Mouse (Mus musculus) cerebellum, adult 9-11 months (tissue): ENCODE measurements around the gene Map4k3.
"Not testable (repeated sequence)": the region's sequence is repeated elsewhere in the genome, so short reads cannot be mapped to it uniquely, and the experiment has no call there.

Source experiments
- DNase-seq: peaks from one replicate; pipeline ENCODE4 v3.0.0; 2022

Map4k3 gene

GRCm38 (mm10) chr17:80728062-80728858 lies at the start of gene Map4k3:
Gene Map4k3, minus strand, starts transcription at chr17:80728485.
- DNase-seq: peak; percentile 89

DNA sequence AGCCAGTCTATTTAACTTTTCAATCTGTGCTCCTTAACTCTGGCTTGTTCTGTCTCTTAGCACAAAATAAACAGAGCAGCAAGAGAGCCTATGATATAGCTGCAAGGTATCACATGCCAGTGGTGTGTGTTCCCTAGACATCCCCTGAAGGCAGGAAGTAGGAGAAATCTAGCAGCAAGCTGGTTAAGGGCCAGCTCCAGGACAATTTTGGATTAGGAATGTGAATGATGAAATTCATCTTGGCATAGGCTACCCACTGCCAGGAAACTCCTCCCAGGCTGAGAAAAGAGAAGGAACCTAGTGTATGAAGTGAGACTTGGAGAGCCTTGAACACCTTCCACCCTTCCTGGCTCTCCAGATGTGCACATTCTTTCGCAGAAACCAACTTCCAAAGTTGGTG lies 49.3 kb upstream of the Map4k3 start:
- no peak for DNase-seq

DNA sequence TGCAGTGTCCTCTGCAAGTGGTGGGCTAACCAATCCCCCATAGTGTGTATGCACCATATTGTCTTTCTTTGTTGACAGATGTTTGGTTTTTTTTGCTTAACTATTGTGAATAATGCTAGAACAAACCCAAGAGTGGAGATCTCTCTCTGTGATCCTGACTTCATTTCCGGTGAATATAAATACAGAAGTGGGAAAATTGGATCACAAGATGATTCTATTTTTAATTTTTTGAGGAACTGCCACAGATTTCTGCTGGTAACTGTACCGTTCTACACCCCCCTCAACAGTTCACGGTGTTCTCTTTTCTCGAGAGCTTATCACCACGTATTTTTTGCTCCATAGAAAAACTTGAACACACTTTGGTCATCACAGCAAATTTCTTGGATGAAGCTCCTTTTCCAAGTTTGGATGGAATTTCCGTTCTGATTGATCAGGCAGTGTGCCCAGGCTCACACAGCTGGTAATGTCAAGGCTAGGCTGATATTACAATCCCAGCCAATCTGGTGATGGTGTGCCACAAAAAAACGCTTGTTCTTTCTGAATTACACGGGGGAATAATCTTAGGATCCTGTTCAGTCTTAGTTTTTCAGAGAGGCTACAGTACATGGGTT lies 47.0 kb upstream of the Map4k3 start:
- DNase-seq: no peak

DNA sequence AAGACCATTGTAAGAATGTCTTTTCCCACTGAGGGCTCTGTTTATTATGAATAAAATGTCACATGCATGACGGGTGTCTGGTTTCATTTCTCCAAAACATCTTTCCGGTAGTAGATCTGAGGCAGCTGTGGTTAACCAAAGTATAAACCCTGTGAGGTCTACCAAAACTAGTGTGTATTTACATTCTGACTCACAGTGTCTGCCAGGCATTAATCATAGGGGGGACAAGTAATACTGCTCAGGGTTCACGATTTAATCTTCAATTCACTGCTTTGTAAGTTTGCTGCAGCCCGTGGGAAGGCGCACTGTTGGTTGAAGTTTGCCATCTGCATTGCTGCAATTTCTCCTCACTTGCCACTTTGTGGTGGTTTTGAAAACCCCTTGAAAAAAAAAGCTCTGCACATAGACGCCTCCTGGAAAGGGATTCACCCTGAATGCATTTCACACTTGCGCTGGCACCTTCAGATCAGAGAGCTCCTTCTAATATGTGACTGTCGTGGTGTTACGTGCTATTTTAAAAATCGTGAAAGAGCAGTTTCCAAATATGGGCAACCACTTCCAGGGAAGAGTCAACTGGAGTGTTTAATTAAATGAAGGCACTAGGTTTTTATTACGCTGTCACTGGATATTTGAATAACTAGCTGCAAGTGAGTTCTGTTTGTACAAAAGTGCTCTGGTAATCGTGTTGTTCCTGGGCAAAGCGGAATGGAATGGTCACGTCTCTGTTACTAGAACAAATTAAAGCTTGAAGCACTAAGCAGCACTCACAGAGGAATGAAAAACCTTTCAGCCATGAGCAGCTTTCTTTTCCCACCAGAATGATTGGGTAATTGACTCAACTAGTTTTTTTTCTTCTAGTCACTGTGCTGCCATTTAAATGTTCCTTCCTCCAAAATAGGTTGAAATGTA lies 44.5 kb upstream of the Map4k3 start:
- no peak for DNase-seq

GRCm38 (mm10) chr17:80770065-80770464 lies 41.8 kb upstream of the Map4k3 start:
- DNase-seq: no peak

GRCm38 (mm10) chr17:80765204-80765603 lies 36.9 kb upstream of the Map4k3 start:
- DNase-seq: no peak

DNA sequence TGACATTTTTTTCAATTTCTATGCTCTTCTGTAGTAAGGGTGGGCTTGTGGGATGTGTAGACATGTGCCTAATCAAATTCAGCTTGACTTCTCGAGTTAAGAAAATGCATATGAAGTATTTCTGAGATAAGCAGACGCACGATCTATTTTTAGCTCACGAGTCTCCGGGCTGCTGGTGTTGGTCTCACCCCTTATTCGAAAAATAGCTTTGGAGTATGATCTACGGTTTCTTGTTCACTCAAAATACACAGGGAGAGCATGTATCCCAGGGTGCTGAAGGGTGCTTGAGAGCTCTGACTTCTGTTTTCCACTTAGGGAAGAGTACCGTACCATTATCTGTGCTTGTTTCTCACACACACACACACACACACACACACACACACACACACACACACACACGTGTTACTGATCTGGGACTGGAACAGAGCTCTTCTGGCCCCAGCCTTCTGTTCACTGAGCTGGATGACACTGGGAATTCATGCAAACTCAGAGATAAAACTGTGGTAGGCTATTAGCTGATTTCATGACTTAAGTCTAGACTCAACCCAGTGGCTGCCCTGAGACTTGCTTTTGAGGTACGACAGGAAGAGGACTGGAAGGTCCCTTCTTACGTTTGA lies 34.9 kb upstream of the Map4k3 start:
- DNase-seq: no peak

DNA sequence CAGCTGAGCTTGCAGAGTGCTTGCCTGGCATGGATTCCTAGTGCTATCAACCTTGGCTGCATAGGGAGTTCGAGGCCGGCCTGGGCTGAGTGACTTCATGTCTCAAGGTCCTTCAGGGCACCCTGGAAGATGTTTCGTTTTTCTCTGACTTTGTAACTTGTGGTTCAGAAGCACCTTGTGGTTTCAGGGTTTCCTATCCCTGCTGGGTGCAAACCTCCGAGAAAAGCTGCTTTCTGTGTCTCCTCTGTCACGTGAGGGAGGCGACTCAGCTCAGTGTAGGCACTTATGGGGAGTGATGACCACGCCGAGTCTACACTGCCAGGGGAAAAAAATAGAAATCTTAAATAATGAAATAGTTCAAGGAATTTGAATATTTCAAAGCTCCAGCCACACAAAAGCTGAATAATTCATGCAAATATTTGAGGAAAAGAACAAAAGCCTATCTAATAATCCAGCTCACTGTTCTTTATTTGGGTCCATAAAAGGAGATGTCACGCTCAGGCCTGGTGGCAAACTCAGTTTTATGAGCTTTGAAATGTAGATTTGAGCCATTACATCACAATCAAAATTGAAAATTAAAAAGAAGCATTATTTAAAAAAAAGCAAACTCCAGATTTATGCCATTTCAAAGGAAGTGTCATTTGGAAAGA lies 34.2 kb upstream of the Map4k3 start:
- DNase-seq: no peak

DNA sequence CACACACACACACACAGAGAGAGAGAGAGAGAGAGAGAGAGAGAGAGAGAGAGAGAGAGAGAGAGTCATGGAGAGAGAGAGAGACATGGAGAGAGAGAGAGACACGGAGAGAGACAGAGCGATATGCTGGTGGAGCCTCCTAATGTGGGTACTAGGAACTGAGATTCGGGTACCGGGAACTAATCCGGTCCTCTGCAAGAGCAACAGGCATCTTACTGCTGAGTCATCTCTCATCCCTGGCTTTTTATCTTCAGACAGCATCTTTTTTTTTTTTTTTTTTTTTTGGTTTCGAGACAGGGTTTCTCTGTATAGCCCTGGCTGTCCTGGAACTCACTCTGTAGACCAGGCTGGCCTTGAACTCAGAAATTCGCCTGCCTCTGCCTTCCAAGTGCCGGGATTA lies 32.9 kb upstream of the Map4k3 start:
- DNase-seq: not testable (repeated sequence)

DNA sequence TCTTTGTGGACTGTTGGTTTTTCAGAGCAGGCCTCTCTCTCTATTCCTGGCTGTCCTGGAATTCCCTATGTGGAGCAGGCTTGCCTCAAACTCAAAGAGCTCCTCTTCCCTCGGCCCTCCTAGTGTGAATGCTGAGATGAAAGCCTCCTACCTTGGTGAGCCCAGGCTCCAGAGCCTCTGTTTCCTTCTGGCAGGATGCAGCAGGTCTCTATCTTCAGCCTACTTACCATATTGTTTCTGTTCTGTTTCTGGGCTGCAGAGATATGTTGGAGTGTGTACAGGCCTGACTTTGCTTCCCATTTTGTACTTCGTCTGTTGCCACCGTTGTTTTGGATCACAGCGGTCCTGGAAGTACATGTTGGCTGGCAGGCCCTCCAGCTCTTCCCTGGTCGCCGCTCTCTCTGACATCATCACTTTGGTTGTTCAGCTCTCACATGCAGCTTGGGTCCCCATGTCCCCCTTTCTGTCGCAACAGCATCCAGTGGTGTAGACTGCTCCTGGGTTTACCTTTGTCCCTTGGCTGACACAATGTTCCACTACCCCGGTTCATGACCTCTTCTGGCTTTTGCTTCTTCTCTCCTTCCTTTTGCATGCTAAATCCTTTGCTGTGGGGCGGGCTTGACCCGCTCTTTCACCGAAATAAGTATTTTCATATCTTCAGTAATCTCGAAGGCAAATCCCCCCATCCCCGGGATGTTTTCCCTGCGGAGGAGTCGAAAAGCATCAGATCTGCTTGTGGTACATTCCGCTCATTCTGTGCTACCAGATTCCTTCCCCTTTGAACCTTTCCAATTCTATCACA lies 32.3 kb upstream of the Map4k3 start:
- DNase-seq: no peak

DNA sequence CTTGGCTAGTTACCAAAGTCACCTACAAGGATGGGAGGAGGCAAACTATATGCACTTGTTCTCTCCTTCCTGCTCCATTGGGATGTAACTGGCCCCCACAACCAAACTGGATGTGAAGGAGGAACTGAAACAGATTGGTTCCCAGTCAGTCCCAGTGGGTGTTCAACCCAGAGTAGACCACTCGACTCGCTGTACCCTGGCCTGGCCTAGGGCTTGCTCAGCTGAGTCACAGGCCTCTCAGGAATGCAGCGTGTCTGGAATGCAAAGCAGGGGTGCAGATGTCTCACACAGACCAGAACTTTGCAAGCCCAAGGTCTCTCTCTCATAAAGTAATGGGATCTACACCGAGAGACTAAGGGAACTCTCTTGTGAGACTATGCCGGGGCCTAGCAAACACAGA lies 27.8 kb upstream of the Map4k3 start:
- DNase-seq: no peak

DNA sequence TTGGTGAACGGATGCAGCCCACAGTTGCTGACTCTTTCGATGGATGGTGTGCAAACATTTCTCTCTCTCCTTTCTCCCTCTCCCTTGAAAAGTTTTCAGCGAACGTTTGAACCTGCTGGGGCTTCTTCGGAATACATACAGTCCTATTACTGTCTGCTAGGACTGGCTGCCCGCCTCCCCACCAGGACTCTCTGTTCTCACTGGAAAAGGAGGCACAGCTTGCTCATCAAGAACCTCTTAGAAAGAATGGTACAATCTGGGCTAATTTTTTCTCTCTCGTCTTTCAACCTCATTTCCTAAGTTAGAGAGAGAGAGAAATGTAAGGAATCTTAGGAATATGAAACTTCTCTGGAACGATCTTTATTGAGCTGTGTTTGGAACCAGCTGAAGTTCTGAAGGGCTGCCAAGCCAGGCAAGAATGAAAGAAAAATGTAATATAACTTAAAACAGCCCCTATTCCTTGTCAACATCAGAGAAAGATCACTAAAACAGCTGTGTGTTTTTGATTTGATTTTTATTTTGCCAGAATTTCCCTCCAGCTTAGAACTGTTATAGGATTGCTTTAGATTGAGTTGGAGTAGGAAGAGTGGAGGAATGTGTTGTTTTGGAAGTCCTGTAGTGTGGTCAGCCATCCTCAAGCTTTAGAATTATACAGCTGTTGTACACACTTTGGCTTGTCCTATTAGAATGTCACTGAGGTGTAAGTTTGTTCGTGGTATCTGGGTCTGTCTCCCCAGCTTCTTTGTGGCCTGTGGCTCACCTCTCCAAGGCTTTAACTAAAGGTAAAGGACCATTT lies 27.0 kb upstream of the Map4k3 start:
- no peak for DNase-seq

- no peak for DNase-seq
These were observed 26.3 kb upstream of the Map4k3 start for GRCm38 (mm10) chr17:80754589-80754988.

GRCm38 (mm10) chr17:80752466-80752865 lies 24.2 kb upstream of the Map4k3 start:
- no peak for DNase-seq

- DNase-seq: no peak
These were observed 11.1 kb upstream of the Map4k3 start for GRCm38 (mm10) chr17:80739421-80739820.

GRCm38 (mm10) chr17:80734700-80735099 lies 6.4 kb upstream of the Map4k3 start:
- no peak for DNase-seq

DNA sequence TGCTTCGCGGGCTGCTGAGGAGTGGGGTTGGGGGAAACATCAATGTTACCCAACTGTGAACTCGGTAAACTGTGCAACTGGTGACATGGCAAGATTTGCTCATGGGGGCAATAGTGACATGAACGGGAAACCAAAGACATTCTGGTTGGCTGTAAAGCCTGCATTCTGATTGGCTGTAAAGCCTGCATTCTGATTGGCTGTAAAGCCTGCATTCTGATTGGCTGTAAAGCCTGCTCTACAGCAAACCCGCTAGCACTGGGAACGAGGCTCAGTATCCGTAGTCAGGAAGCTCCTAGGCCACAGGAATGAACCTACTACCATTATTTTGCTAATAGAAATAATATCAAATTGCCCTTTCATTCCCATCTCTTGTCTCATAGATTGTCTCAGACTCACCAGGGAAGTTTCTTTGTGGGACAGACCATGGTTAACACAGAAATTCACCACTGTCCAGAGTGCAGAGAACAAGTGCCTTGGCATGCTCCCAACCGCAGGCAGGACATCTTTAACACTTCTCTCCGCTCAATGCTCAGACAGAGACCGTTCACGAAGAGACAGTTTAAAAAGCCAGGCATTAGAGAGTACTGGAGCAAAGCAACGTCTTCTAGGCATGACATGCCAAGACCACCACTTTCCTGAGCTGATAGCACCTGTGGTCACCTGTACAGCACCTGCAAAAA lies 5.0 kb upstream of the Map4k3 start:
- DNase-seq: no peak

DNA sequence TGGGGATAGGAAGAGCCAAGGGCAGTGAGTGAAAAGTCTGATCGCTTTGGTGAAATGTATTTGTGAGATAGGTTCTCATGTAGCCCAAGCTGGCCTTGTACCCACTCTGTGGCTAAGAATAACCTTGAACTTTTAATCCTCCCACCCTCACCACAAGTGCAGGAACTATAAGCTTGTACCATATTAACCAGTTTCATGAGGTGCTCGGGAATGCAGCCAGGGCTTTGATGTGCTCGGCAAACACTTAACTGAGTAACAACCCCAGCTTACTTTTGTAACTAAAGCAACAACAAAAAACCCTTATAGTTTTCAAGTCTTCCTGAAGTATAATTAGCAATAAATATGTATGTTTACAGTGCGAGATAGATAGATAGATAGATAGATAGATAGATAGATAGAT lies 4.0 kb upstream of the Map4k3 start:
- no peak for DNase-seq

GRCm38 (mm10) chr17:80730283-80730682 lies 2.0 kb upstream of the Map4k3 start:
- not testable (repeated sequence) for DNase-seq

GRCm38 (mm10) chr17:80729825-80730224 lies 1.5 kb upstream of the Map4k3 start:
- no peak for DNase-seq
